Mouse (Mus musculus): ENCODE measurements around the gene Tmc5.

- TF ChIP-seq HCFC1 (IDR thresholded peaks at IDR 0.05; ENCODE audit: borderline replicate concordance, insufficient read depth, low read length): no peak
- TF ChIP-seq MAFK (IDR thresholded peaks at IDR 0.05; ENCODE audit: insufficient read depth, low read depth, low read length): no peak
Measured at GRCm38 (mm10) chr7:118554290-118554689, 42.8 kb upstream of the Tmc5 start.
